Mouse (Mus musculus) neural tube, embryonic 15.5 days (tissue): Measurements from ENCODE around the gene Pacrg. TPM values are rescaled to one million over a fixed set of nuclear protein-coding genes. Genes with fewer than 3 reads are reported as not detected.

Source experiments
- ATAC-seq: fragments of 200-750 bp; cut with Nextera tagmentation; 2 replicates; pipeline ENCODE4 v1.8.0; 2017; ENCODE audit warnings: mild to moderate bottlenecking, moderate TSS enrichment, moderate library complexity; ENCODE audit not compliant: low FRiP score
- H3K27ac ChIP-seq: fragments of 300-500 bp; sonication (generic); replicated peaks from 2 replicates; pipeline ENCODE4 v1.5.1; 2015; ENCODE audit warnings: mild to moderate bottlenecking, inconsistent platforms
- H3K27me3 ChIP-seq: fragments of 300-500 bp; sonication (generic); replicated peaks from 2 replicates; pipeline ENCODE4 v1.6.1; 2015; ENCODE audit warnings: inconsistent platforms
- H3K36me3 ChIP-seq: fragments of 300-500 bp; sonication (generic); 2 replicates; pipeline ENCODE4 v1.6.1; 2015; ENCODE audit warnings: inconsistent platforms
- H3K4me1 ChIP-seq: fragments of 300-500 bp; sonication (generic); 2 replicates; pipeline ENCODE4 v1.6.1; 2015; ENCODE audit warnings: inconsistent platforms
- H3K4me2 ChIP-seq: fragments of 300-500 bp; sonication (generic); 2 replicates; pipeline ENCODE4 v1.6.1; 2015; ENCODE audit warnings: inconsistent platforms, mild to moderate bottlenecking, moderate library complexity
- H3K4me3 ChIP-seq: fragments of 300-500 bp; sonication (generic); replicated peaks from 2 replicates; pipeline ENCODE4 v1.5.1; 2015; ENCODE audit warnings: mild to moderate bottlenecking, inconsistent platforms
- H3K9ac ChIP-seq: fragments of 300-500 bp; sonication (generic); replicated peaks from 2 replicates; pipeline ENCODE4 v1.6.1; 2015; ENCODE audit warnings: mild to moderate bottlenecking, inconsistent platforms
- H3K9me3 ChIP-seq: fragments of 300-500 bp; sonication (generic); replicated peaks from 2 replicates; pipeline ENCODE4 v1.6.1; 2016; ENCODE audit warnings: inconsistent platforms
- WGBS: fragments of 180-500 bp; shearing (Covaris S2); methylation state at CpG from one replicate; pipeline ENCODE4 v1.1.7; 2015; ENCODE audit warnings: mixed read lengths; 5-methylcytosine and 5-hydroxymethylcytosine counted together
- polyA plus RNA-seq: library from polyadenylated mRNA; unstranded; fragments of >200 nt; fragmentation: Nextera tagmentation; extraction: Ambion mirVana; gene quantifications from 2 replicates; pipeline ENCODE4 v1.2.1, GENCODE M21; 2015

Pacrg gene
- polyA plus RNA-seq, 1 experiment from 2014 or later, result 19.3 TPM

- no peaks in the 10 kb centered on the region for H3K4me1 ChIP-seq
- no peak overlapping the region for H3K27ac ChIP-seq
- no peak overlapping the region for H3K4me3 ChIP-seq
- no peak overlapping the region for H3K4me2 ChIP-seq
- H3K9me3 ChIP-seq, result no peaks in the 10 kb centered on the region
- ATAC-seq, result no peak
- H3K27me3 ChIP-seq, result no peaks in the 10 kb centered on the region
- H3K36me3 ChIP-seq, result no peaks in the 10 kb centered on the region
- H3K9ac ChIP-seq, result no peak overlapping the region
- WGBS, result 90% methylated on average over 4 of the region's 4 CpGs
Observed at GRCm38 (mm10) chr17:10572436-10572835, 267.7 kb downstream of the Pacrg start.

- no peak for ATAC-seq
- 90% methylated on average over 10 of the region's 10 CpGs for WGBS
- H3K36me3 ChIP-seq, result no peaks in the 10 kb centered on the region
- no peaks in the 10 kb centered on the region for H3K9me3 ChIP-seq
- H3K27ac ChIP-seq, result no peak overlapping the region
- no peaks in the 10 kb centered on the region for H3K27me3 ChIP-seq
- H3K4me2 ChIP-seq, result no peak overlapping the region
- no peaks in the 10 kb centered on the region for H3K4me1 ChIP-seq
- H3K4me3 ChIP-seq, result no peak overlapping the region
- no peak overlapping the region for H3K9ac ChIP-seq
Observed at GRCm38 (mm10) chr17:10569270-10569669, 270.8 kb downstream of the Pacrg start.

- ATAC-seq, result no peak
- Histone ChIP-seq H3K27ac (no peak overlapping the region), H3K4me3 (no peak overlapping the region), H3K9me3 (no peaks in the 10 kb centered on the region), H3K4me1 (no peaks in the 10 kb centered on the region), H3K9ac (no peak overlapping the region), H3K36me3 (no peaks in the 10 kb centered on the region), H3K4me2 (no peak overlapping the region), H3K27me3 (no peaks in the 10 kb centered on the region)
- 96% methylated on average over 3 of the region's 3 CpGs for WGBS
Observed at GRCm38 (mm10) chr17:10567411-10567810, 272.7 kb downstream of the Pacrg start.

DNA sequence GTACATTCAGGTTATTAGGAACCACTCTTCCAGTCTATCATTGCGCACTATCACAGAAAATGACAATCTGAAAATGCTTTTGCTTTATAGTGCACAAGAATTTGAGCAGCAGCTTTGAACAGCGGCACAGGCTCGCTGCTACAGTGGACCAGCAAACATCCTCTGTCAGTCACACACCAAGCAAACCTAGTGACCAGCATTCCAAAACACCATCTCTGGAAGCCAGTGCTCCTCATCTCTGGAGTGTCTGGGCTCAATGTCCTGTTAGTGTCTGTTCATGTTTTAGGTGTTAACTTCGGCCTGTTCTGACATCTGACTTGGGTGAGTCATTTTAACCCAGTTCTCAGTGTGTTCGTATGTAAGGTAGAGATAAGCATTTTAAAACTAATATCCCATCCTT is 275.9 kb downstream of the Pacrg start:
- no peak overlapping the region for H3K9ac ChIP-seq
- H3K4me2 ChIP-seq, result no peak overlapping the region
- no peak overlapping the region for H3K27ac ChIP-seq
- WGBS, result 92% methylated on average over 5 of the region's 5 CpGs
- peaks cover 5% of the 10 kb centered on the region; the same call in 1 of the 2 replicates for H3K4me1 ChIP-seq
- no peaks in the 10 kb centered on the region for H3K9me3 ChIP-seq
- no peaks in the 10 kb centered on the region for H3K36me3 ChIP-seq
- H3K27me3 ChIP-seq, result no peaks in the 10 kb centered on the region
- ATAC-seq, result no peak
- no peak overlapping the region for H3K4me3 ChIP-seq

DNA sequence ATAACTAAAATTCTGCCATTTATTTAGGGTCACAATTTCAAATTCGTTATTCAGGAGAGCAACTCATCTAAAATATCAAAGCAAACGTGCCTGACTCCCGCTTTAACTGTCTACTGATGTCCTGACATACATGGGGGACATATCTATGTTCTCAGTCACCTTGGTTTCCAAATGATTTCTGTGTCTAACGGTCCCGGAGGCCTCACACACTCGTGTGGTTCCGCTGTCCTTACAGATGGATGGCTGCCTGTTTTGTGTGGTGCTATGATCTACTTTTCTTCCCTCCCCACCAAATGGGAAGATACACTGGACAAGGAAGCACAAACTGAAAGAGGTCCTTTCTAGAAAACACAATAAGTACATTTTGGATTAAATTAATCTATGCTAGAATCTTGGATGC is 277.2 kb downstream of the Pacrg start:
- no peak overlapping the region for H3K4me3 ChIP-seq
- no peaks in the 10 kb centered on the region for H3K9me3 ChIP-seq
- 89% methylated on average over 7 of the region's 7 CpGs for WGBS
- H3K36me3 ChIP-seq, result no peaks in the 10 kb centered on the region
- H3K4me2 ChIP-seq, result no peak overlapping the region
- no peaks in the 10 kb centered on the region for H3K27me3 ChIP-seq
- H3K4me1 ChIP-seq, result peaks cover 5% of the 10 kb centered on the region; the same call in 1 of the 2 replicates
- H3K9ac ChIP-seq, result no peak overlapping the region
- H3K27ac ChIP-seq, result no peak overlapping the region
- ATAC-seq, result no peak

- no peak overlapping the region for H3K4me2 ChIP-seq
- H3K27ac ChIP-seq, result no peak overlapping the region
- H3K9ac ChIP-seq, result no peak overlapping the region
- H3K4me1 ChIP-seq, result peaks cover 5% of the 10 kb centered on the region; the same call in 1 of the 2 replicates
- ATAC-seq, result no peak
- H3K27me3 ChIP-seq, result no peaks in the 10 kb centered on the region
- no peaks in the 10 kb centered on the region for H3K36me3 ChIP-seq
- no peak overlapping the region for H3K4me3 ChIP-seq
- no peaks in the 10 kb centered on the region for H3K9me3 ChIP-seq
- 55% methylated on average over 3 of the region's 3 CpGs for WGBS
Observed at GRCm38 (mm10) chr17:10560053-10560452, 280.1 kb downstream of the Pacrg start.

DNA sequence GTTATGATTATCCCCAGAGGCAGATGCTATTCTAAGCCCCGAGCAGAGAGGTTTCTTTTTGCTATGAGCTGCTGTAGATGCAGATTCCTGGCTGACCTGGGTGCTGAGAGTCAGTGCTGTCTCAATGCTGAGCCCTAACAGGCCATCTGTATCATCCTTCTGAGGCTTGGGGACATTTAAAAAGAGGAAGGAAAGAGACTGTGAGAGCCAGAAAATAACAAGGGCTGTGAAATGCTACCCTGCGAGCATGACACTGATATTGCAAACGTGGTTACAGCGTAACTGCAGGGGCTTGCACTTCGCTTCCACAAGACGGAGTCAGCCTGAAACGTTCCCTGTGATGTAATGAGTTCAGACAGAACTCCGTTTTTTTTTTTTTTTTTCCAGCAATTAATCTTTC is 281.4 kb downstream of the Pacrg start:
- no peak overlapping the region for H3K27ac ChIP-seq
- WGBS, result 75% methylated on average over 8 of the region's 8 CpGs
- no peaks in the 10 kb centered on the region for H3K9me3 ChIP-seq
- peaks cover 5% of the 10 kb centered on the region; the same call in 1 of the 2 replicates for H3K4me1 ChIP-seq
- H3K9ac ChIP-seq, result no peak overlapping the region
- H3K27me3 ChIP-seq, result no peaks in the 10 kb centered on the region
- no peak for ATAC-seq
- no peak overlapping the region for H3K4me2 ChIP-seq
- no peak overlapping the region for H3K4me3 ChIP-seq
- H3K36me3 ChIP-seq, result no peaks in the 10 kb centered on the region

DNA sequence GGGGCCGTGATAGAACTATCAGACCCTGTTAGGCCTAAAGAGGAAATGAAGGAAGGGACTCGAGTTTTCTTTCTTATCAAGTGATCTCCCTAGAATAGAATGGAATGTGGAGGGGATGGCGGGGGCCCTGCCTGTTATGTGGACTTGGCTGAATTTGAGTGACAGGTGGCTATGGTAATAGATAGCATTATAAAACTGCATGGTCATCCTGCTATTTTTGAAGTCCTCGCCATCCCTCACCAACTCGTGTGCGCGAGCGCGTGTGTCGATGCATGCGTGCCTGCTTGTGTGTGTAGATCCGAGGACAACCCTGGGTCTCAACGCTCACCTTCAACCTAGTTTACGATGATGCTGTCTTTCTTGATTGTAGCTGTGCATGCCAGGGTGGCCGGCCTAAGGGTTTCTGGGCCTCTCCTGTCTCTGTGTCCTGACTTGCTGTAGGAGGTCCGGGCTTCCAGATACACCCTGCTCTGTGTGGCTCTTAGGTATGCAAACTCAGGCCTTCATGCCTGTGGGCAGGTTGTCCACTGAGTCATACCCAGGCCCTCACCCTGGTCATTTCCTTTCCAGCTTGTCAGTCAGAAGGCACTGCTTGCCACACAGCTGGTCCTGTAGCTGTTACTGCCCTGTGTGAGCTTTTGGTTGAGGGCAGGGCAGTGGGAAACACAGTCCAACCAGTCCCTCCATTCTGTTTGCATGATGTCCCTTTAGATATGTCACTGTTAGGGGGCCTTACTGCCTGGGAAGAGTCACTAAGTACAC is 287.6 kb downstream of the Pacrg start:
- H3K36me3 ChIP-seq, result no peaks in the 10 kb centered on the region
- no peaks in the 10 kb centered on the region for H3K27me3 ChIP-seq
- H3K9me3 ChIP-seq, result no peaks in the 10 kb centered on the region
- no peak overlapping the region for H3K9ac ChIP-seq
- no peak overlapping the region for H3K27ac ChIP-seq
- H3K4me1 ChIP-seq, result no peaks in the 10 kb centered on the region
- no peak for ATAC-seq
- no peak overlapping the region for H3K4me3 ChIP-seq
- H3K4me2 ChIP-seq, result no peak overlapping the region
- 95% methylated on average over 16 of the region's 16 CpGs for WGBS

DNA sequence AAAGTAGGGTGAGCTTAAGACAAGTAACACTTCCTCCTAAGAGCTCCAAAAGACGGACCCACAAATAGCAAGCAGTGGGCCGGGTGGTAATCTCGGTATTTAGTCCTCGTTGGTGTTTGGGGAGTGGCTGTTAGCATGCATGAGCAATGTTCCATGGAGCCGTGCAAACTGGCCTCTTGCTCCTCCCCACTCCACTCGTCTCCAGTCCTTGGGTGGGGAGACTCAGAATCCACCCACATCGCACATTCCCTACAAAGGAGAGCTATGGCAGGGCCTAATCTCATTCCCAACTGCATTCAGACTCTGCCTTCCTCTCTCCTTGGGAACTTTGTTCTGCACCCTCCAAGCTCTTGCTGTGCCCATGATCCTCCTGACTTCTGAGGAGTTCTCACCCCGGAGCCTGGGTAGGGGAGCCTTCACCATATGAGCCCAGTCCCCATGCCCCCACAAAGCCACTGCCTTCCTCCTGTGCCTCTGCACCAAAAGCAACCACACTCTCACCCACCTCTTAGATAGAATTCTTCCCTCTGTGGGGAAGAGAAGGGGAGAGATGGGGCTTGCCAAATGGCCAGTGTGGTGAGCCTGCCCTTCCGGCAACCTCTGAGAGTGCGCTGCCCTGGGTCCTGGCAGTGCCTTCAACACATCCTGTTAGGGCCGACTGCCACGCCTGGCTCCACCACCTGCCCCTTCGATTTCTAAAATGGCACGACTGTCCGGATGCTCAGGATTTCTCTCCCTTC is 289.2 kb downstream of the Pacrg start:
- 82% methylated on average over 15 of the region's 15 CpGs for whole genome bisulfite sequencing
- no peak for ATAC-seq

DNA sequence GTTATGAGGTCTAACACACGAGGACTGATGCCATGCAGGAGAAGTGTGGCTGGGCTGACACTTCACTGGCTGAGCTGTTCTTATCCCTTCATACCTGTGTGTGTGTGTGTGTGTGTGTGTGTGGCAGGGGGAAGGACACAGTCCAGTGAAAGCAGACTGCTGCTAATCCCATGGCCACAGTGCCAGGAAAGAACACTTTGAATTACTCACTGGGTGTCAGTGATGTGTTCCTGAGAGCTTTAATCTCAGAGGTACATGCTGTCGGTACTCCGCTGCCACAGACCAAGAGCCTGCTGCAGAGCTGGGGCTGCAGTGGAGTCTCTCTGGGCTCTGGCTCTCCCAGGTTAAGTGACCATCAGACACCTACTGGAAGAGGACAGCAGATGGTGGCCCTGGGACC is 290.3 kb downstream of the Pacrg start:
- H3K4me1 ChIP-seq, result no peaks in the 10 kb centered on the region
- no peaks in the 10 kb centered on the region for H3K27me3 ChIP-seq
- no peak overlapping the region for H3K4me3 ChIP-seq
- ATAC-seq, result no peak
- no peaks in the 10 kb centered on the region for H3K9me3 ChIP-seq
- H3K27ac ChIP-seq, result no peak overlapping the region
- 82% methylated on average over 3 of the region's 3 CpGs for WGBS
- H3K4me2 ChIP-seq, result no peak overlapping the region
- no peaks in the 10 kb centered on the region for H3K36me3 ChIP-seq
- H3K9ac ChIP-seq, result no peak overlapping the region

More for the DNA sequence above, 289.2 kb downstream of the Pacrg start:
- H3K9me3 ChIP-seq, result no peaks in the 10 kb centered on the region
- no peaks in the 10 kb centered on the region for H3K36me3 ChIP-seq
- H3K27ac ChIP-seq, result no peak overlapping the region
- H3K4me3 ChIP-seq, result no peak overlapping the region
- no peaks in the 10 kb centered on the region for H3K4me1 ChIP-seq
- no peak overlapping the region for H3K9ac ChIP-seq
- H3K27me3 ChIP-seq, result no peaks in the 10 kb centered on the region
- H3K4me2 ChIP-seq, result no peak overlapping the region

DNA sequence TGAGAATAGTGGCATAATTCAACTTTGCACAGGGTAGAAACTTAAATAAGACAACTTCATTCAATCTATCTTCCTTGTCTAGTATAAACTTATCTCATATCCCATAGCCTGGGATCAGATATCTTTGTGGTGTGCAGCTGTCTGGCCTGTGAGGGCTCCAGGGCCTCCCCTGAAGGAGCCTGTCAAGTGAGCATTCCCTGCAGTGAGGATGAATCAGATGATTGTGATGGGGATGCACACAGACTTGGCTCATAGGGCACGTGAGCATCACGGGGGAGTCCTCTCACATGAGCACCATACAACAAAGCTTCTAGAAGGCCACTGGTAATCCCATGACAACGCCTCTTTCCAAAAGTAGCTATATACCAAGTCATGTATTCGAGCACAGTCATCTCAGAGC is 291.1 kb downstream of the Pacrg start:
- Histone ChIP-seq H3K36me3 (no peaks in the 10 kb centered on the region), H3K4me2 (no peak overlapping the region), H3K4me3 (no peak overlapping the region), H3K27ac (no peak overlapping the region), H3K4me1 (no peaks in the 10 kb centered on the region), H3K9me3 (no peaks in the 10 kb centered on the region), H3K9ac (no peak overlapping the region), H3K27me3 (no peaks in the 10 kb centered on the region)
- no peak for ATAC-seq
- 92% methylated on average over 4 of the region's 4 CpGs for WGBS

DNA sequence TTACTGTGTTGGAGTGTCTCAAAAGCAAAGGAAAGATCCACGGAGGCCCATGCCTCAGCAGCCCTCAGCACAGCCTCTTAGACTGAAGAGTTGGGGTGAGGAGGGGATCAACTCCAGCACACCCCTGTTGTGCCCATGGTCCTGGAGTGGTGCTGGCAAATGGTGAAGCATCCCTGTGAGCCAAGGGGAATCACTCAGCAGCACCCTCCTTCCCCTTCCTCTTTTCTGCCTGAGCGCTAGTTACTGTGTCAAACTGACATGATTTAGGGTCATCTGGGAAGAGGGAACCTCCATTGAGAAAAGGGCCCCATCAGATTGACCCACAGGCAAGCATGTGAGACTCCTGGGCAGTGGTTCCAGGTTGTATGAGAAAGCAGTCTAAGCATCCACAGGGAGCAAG is 299.3 kb downstream of the Pacrg start:
- Histone ChIP-seq H3K27ac (no peak overlapping the region), H3K4me1 (no peaks in the 10 kb centered on the region), H3K4me2 (no peak overlapping the region), H3K4me3 (no peak overlapping the region), H3K9ac (no peak overlapping the region), H3K36me3 (no peaks in the 10 kb centered on the region), H3K9me3 (no peaks in the 10 kb centered on the region), H3K27me3 (no peaks in the 10 kb centered on the region)
- no peak for ATAC-seq
- 62% methylated on average over 2 of the region's 2 CpGs for WGBS
